Mouse (Mus musculus) frontal cortex, postnatal 36 days (tissue): ENCODE results near the gene Fgf12.

Experiments
- DNase-seq, 2 experiments: peaks; one replicate each; pipeline ENCODE4 v3.0.0; 2022; ENCODE audit warnings: low spot score in 2 of 2

The Fgf12 gene

DNA sequence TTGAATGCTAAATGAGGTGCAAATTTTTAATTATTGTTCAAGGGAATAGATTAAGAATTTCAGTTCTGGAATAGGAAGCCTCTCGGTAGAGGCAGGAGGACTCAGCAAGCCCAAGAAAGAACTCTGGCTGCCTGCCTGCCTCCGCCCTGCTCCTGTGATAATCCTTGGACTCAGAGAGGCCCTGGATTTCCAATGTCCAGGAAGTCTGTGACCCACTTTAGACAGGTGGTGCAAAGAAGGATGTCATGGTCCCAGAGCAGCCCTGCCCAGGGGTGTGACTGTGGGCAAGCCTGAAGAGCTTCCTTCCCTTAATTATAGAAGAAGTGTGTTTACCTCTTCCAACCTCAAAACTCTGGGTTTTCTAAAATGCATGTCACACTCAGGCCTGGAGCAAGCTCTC, 273.8 kb downstream of the Fgf12 start:
- DNase-seq = no peak

DNA sequence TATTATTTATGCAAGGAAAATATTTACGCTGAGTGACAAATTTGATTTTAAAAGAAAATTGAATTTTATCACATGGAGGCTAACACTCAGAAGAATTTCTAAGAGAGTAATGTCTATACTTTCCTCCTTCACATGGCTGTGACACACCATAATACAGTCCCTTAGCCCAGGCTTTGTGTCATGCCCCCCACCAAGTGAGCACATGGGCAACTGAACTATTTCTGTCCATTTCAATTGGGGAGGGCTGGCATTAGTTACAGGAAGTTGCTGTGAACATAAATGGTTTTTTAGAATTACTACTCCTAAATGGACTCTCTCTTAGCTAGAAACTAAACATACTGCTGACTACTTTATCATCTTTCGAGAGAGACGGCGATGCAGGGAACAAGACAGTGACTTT, 276.2 kb downstream of the Fgf12 start:
- DNase-seq = no peak

DNA sequence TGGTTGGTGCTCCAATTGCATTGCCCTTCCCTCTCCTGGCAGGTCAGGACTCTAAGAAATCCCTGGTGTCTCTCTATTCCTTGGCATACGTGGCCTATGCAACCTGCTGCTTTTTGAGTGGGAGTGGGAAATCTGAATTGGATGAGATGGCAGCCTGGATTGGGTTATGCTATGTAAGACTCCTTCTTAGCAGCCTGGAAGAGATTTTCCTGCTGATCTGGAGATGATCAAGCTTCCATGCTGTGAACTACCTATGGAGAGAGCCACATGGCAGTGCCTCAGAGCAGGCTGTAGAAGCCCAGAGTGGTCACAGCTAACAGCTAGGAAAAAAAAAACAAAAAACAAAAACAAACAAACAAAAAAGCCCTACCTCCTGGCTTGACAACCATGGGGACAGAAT, 277.3 kb downstream of the Fgf12 start:
- no peak for DNase-seq

DNA sequence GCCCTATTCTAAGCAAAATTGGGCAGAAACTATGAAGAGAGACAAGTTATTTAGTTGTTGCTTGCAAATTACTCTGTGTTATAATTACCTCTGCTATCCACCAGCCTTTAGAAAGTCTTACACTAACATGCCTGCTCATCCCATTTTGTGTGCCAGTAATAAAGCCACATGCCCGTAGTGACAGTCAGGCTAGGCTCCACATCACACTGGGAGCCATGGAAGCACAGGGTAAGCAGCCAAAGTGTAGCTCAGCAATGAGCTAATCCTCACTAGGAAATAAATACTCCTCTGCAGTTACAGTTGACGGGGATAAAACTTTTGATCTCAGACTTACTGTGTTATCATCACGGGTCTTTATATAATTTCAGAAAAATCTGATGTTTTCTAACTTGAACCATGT, 298.0 kb downstream of the Fgf12 start:
- no peak for DNase-seq

DNA sequence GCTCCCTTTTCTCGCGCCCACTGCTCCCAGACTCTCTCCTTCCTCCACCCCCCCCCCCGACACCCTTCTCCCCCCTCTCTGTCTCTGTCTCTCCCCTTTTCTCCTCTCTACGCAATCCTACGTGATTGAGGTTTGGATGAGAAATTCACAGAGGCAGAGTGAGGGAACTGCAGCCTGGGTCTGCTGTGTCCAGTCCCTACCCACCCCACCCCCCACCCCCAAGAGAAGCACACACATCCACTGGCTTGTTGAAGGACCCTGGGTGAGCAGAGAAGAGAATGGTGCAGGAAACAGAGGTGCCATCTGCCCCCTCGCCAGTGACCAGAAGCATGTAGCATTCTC, 305.8 kb downstream of the Fgf12 start:
- DNase-seq = no peak

DNA sequence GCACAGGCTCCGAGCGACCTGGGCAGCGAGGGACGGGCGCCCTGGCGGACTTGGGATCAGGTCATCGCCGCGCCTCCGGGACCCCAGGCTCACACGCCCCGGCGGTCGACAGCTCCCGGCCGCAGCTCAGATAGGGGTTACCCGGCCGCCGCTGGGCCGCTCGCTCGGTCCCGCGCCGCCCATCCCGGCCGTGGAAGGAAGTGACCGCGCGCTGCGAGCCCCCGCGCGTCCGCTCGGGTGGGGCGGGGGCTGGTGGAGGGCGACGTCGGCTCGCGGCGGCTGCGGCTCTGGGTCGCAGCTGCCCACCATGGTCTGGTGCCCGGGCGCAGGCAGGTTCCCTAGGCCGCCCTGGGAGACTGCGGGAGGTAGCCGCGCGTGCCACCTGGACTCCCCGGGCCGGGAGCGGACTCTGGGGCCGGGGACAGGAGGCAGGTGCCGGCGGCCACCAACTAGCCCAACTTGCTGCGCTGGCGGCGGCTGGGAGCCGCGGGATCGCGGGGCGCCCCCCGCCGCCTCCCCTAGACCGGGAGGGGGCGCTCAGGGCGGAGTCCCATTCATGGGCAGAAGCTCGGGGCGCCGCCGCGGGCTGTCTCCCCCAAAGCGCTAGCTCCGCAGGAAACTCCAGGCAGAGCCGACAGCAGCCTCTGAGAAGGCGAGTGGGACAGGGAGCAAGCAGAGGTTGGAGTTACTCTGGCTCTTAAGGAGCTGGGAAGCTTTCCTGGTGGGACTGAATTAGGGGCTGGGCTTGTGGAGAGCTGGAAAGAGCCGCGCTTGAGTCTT, 306.3 kb downstream of the Fgf12 start:
- peak; percentile 63 to 64 for DNase-seq

DNA sequence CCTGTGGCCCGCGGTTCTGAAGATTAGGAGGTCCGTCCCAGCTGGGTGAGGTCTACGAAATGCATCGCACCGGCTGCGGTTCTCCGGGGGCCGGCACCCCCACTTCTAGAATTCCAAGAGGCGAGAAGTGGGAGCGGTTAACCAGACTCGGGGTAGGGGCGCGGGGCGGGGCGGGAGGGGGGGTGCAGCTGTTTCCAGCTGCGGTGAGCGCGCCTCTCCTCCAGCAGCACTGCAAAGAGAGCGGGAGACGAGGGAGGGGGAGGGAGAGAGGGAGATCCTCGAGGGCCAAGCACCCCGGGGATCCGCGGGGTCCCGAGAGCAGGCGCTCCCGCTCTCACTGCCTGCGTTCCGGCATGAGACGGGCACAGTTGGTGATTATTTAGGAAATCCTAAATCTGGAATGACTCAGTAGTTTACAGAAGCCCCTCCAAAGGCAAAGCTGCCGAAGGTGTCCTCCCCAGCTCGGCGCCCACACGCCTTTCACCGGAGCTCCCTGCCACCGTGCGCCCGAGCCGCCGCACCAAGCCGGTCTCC, 307.0 kb downstream of the Fgf12 start:
- DNase-seq = peak; percentile 41 to 48

DNA sequence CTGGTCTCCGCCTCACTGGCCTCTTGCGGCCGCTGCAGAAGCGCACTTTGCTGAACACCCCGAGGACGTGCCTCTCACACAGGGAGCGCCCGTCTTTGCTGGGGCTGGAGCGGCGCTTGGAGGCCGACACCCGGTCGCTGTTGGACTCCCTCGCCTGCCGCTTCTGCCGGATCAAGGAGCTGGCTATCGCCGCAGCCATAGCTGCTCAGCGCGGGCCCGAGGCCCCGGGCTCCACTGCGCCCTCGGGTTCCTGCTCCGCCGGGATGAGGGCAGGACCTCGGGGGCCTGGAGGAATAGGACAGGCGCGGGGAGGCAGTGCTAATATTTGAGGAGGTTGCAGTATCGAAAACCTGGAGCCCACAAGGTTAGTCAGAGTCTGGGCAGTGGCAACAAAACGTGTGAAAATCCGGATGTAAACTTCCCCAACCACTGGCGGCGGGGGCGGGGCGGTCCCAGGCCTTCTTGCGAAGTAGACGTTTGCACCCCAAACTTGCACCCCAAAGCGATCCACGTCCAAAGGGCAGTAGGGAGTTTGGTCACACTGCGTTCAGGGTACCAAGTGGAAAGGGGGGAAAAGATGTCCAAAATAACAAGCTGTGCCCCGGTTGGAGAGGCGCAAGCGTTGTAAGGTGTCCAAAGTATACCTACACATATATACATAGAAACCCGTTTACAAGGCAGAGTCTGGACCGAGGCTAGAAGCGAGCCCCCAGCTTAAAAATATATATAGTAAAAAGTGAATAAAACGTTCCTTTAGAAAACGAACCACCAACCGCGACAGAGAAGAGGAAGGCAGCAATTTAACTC, 307.7 kb downstream of the Fgf12 start:
- DNase-seq = peak; percentile 30 to 40

DNA sequence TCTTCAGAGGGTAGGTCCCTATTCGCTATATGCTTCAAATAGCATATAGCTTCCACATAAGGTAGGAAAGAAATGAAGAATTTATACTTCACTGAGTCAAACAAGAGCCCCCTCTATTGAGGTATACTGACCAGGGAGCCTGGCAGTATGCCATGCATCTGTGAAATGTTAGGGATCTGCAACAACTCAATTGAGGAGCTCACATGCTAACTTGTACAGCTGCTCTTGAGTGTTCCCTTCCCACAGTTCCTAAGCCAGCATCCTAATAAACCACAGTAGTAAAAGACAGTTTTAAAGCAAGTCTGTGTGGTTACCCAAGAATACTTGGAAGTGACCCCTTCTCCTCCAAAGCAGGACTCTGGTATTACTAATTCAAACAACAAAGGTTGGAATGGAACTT, 331.3 kb downstream of the Fgf12 start:
- no peak for DNase-seq

DNA sequence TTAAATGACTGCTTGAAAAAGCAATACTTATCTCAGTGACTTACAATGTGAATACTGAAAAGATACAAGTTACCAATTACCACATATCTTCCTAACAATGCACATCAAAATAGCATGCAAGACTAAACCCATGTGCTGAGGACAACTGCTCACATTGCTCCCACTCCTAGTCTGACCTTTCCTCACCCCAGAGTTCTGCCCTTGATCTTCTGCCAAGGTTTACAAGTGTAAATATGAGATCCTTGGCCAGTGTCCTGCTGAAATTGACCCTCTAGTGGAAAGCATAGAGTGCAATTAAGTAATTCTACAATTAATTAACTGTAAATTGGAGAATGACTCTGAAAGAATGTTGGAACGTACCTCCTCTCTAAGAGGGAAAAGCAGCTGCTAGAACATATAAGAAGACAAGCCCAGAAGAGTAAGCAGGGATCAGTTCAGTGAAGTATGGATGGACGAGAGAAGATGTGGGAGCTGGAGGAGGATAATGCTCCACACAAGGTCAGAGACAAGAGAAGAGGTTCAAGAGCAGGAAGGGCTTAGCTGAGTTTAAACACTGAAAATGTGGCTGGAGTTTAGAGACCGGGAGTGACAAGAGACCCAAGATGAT, 333.1 kb downstream of the Fgf12 start:
- DNase-seq = no peak

DNA sequence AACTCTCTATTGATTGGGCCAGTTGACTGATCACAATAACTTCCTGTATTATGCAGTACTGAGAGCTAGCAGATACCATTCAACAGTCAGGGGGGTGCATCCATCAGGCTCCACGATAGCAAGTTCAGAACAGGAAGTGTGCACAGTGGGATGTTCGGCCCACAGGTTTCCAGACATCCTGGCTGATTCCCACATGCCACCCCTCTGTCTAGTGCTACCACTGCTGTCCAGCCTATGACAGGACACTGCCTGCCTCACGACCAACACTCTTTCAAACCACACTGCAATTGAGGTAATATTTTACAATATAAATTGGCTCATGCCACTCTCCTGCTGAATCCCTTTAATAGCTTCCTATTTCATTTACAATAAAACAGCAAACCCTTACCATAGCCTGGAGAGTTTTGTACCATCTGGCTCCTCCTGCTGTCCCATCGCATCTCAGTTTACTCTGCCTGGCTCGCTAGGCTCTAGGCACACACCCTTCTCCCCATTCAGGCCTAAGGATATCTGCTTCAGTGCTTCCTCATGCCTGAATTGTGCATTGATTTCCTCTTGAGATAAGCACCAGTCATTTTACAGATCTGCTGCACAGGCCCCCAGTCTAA, 341.6 kb downstream of the Fgf12 start:
- DNase-seq = no peak

DNA sequence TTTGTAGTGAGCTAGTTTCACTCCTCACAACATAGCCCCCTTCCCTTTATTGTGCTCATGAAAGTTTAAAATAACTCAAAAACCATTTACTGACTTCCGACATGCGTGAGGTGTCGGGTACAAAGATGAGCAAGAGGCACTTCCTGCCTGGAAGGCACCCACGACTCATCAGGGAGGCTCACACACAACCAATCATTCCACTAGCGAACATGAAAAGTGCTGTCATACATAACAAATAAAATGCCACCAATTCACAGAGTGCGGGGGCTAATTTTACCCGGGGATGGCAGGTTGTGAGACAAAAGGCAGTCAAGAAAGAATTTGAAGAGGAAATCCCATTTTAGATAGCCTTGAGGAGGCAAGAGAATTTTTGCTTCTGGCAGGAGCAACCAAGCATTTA, 344.6 kb downstream of the Fgf12 start:
- DNase-seq = no peak

DNA sequence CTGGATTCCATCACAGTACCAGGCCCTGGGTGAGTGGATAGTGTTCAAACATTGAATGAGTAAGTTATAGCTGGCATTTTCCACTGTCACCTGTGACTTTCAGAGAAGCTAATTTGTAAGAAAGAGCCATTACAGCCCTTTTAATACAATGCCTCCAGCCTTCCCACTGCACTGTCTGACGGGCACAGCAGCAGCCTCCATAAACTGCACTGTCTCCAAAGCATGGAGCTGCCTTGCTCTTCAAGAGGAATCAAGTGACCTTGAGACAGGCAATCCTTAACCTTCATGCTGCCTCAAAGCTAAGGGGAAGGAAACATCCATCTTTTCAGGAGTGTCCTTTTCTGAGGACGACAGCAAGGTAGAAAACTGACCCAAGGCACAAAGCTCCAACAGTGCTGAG, 345.0 kb downstream of the Fgf12 start:
- DNase-seq = no peak

DNA sequence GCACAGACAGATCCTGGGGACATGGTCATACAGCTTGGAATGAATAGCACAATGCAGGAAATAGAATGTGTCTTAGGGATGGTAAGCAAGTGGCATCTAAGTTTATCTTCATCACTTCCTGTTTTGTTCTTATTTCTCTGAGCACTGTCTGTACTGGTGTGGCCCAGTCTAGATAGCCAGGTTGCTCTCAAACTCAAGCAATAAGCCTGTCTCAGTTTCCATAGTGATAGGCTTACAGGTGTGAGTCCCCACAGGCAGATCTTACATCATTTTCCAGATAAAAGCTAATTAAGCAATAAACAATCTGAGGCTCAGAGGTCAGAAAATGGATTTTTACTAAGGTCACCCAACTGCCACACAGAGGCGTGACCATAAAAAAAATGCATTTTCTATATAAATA, 348.7 kb downstream of the Fgf12 start:
- no peak for DNase-seq

DNA sequence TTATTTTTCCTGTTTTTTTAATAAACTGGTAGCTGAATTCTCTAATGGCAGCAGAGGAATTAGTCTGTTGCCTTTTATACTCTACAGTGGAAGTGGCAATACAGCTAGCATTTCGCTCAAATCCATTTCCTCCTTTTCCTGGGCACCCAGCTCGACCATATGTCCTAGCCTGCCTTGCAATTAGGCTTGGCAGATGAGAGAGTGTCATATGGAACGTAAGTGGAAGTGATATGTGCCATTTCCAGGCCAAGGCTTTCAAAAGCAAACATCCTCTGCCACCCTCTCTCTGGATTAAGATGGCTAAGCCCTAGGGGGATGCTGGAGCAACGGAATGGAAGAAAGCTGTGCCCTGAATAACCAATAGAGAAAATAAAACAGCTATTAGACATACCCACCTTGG, 350.2 kb downstream of the Fgf12 start:
- no peak for DNase-seq

DNA sequence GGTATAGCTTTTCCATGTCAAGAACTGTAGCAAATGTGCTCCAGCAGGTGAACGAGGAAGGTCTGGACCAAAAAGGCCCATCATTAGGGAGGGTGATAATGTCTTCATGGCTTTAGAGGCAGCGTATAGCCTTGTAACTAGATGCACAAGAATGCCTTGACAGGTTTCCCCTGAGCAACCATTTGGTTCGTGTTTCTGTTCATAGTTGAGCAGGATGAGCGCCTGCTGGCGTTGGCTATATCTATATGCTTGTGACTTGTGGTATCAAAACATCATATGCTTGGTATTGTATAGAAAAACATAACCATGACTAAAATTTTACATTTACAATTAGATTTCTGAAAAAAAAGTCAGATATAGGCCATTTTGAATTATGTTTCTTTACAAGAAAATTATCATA, 361.6 kb downstream of the Fgf12 start:
- no peak for DNase-seq

DNA sequence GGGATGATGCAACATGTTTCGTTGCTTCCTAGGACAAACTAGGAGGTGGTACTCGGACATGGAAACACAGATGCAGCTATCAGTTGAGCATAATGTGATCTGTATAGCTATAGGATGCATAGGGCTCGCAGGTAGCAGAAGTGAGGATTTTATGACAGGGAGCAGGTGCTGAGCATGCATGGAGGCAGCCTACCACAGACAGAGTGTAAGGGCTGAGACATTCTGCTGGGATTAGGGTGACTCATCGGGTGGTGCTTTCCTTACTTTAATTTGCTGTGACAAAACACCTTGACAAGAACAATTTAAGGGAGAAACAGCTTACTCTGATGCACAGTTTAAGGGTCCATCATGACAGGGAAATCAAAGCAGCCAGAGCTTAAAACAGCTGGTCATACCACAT, 363.8 kb downstream of the Fgf12 start:
- DNase-seq = no peak

DNA sequence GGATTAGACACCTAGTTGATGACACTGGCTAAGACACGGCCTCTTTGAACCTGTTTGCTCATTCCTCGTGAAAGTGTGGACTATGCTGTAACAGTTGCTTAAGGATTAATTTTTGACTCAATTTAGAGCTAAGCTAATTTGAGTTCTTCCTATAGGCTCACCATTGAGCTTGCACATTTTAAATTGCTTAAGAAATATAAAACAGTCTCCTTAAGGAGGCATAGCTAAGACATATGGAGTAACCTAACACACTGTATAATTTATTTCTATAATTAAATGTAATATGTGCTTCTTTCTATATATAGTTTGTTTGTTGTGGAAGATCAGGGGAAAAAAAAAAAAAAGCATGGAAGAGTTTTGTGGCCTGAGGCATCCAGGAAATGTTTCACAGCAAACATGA, 378.1 kb downstream of the Fgf12 start:
- no peak for DNase-seq

DNA sequence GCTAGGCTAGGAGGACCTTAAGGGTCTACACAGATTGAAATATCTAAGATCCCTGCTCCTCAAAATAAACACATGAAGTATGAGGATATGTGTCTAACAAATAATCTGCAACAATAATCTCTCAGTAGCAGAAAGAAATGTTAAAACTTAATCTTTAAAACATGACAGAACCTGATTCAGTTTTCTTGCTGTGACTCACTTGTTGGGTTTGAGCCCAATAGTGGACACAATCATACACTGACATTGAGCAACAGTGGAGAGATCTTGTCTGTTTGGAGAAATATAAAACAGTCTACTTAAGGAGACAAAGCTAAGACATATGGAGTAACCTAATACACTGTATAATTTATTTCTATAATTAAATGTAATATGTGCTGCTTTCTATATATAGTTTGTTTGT, 379.6 kb downstream of the Fgf12 start:
- DNase-seq = no peak

DNA sequence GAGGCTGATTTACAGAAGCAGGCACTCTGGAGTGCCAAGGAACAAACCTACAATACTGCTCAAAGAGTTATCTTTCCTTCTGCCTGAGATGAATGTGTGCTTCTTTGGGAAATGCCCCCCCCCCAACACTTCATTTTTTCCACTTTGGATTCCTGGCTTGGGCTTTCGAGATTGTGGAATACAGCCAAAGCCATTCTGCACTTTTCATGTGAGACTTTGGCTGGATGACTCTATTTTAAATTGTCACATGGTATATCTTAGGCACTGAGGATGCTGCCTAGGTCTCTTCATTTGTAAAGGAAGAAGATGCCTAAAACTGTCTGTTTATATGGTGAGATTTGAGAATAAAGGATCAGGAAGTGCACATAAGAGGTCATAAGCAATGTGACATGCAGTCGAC, 402.2 kb downstream of the Fgf12 start:
- peak in 1 of 2 experiments; percentile 17 for DNase-seq

DNA sequence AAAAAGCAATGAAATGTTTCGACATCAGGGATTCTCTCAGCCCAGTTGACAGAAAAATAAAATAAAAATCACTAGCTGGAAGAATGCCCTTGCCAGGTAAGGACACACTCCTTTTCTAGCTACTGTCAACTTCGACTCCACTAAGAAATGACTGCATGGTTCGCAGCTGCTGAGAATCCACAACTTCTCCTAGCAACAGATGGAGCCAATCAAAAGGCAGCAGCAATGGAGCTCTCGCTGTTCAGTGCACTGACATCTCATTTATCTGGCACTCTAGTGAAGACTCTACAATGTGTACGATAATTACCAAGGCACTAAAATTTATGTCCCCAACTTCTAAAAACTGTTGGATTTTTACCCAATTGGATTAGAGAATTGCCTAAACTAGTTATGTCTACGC, 407.5 kb downstream of the Fgf12 start:
- DNase-seq = peak; percentile 19 to 35

DNA sequence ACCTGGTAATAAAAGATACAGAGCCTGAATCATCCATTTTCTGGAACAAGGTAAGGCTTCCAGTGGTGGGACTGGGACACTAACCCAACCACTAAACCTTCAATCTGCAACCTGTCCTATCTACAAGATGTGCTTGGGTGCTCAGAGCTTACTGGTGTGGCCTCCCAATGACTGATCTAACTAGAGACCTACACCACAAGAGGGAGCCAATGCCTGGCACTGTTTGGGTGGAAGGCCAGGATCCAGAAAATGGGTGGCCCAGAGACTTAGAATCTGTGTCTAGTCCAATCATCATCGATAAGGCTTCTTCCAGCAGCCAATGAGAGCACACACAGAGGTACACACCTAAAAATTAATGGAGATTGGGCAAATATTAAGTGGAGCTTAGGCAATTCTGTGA, 414.9 kb downstream of the Fgf12 start:
- DNase-seq = no peak
